Mouse (Mus musculus) retina, embryonic 14.5 days (tissue): ENCODE data around the gene Plcg1.

Source experiments
- DNase-seq: peaks from one replicate; pipeline ENCODE4 v3.0.0-alpha.2; 2015; ENCODE audit warnings: low spot score

The Plcg1 gene

GRCm38 (mm10) chr2:160731117-160731838, at the start of gene Plcg1:
Plcg1 (plus strand) TSS chr2:160731300.
- DNase-seq: peak; percentile 94

- DNase-seq: no peak
Measured at GRCm38 (mm10) chr2:160700271-160700670, 30.8 kb upstream of the Plcg1 start.

- no peak for DNase-seq
Measured at GRCm38 (mm10) chr2:160701603-160702002, 29.5 kb upstream of the Plcg1 start.

- DNase-seq: no peak
Measured at GRCm38 (mm10) chr2:160702824-160703223, 28.3 kb upstream of the Plcg1 start.

GRCm38 (mm10) chr2:160707673-160708072, 23.4 kb upstream of the Plcg1 start:
- DNase-seq: no peak

GRCm38 (mm10) chr2:160715463-160716030, 15.6 kb upstream of the Plcg1 start:
- DNase-seq: no peak

- peak; percentile 70 for DNase-seq
Measured at GRCm38 (mm10) chr2:160717269-160717668, 13.8 kb upstream of the Plcg1 start.

GRCm38 (mm10) chr2:160718811-160719210, 12.3 kb upstream of the Plcg1 start:
- DNase-seq: no peak

GRCm38 (mm10) chr2:160722714-160723113, 8.4 kb upstream of the Plcg1 start:
- no peak for DNase-seq

- DNase-seq: no peak
Measured at GRCm38 (mm10) chr2:160723613-160724375, 7.3 kb upstream of the Plcg1 start.

- DNase-seq: no peak
Measured at GRCm38 (mm10) chr2:160724536-160724935, 6.6 kb upstream of the Plcg1 start.

- DNase-seq: no peak
Measured at GRCm38 (mm10) chr2:160725877-160726864, 4.9 kb upstream of the Plcg1 start.

GRCm38 (mm10) chr2:160728972-160729371, 2.1 kb upstream of the Plcg1 start:
- no peak for DNase-seq

- no peak for DNase-seq
Measured at GRCm38 (mm10) chr2:160729436-160729835, 1.7 kb upstream of the Plcg1 start.

GRCm38 (mm10) chr2:160729851-160730796, 976 bp upstream of the Plcg1 start:
- DNase-seq: peak; percentile 61

GRCm38 (mm10) chr2:160730797-160731116, 343 bp upstream of the Plcg1 start:
- no peak for DNase-seq

- DNase-seq: peak; percentile 61
Measured at GRCm38 (mm10) chr2:160731839-160732261, 750 bp downstream of the Plcg1 start.

GRCm38 (mm10) chr2:160732420-160732995, 1.4 kb downstream of the Plcg1 start:
- no peak for DNase-seq

- DNase-seq: no peak
Measured at GRCm38 (mm10) chr2:160733131-160733531, 2.0 kb downstream of the Plcg1 start.

GRCm38 (mm10) chr2:160734331-160734730, 3.2 kb downstream of the Plcg1 start:
- no peak for DNase-seq
